Mouse (Mus musculus) lung, adult 18-20 months (tissue): Measurements from ENCODE around the gene Shisa5.
A peak's percentile ranks its signal among the peaks of the same experiment; 100 is the strongest.

ENCODE experiments used
- DNase-seq, 2 experiments: peaks; one replicate each; pipeline ENCODE4 v3.0.0; 2022; ENCODE audit warnings: mixed read lengths in 2 of 2

Gene Shisa5

GRCm38 (mm10) chr9:109094553-109095136 is 56.3 kb downstream of the Shisa5 start:
- peak; percentile 80 to 90 for DNase-seq

GRCm38 (mm10) chr9:109095137-109095982 is 57.0 kb downstream of the Shisa5 start, which contains the start of gene Plxnb1:
Plxnb1 (plus strand) TSS chr9:109095389.
- peak; percentile 71 to 74 for DNase-seq

- no peak for DNase-seq
Observed at GRCm38 (mm10) chr9:109096251-109096661, 57.9 kb downstream of the Shisa5 start.

DNA sequence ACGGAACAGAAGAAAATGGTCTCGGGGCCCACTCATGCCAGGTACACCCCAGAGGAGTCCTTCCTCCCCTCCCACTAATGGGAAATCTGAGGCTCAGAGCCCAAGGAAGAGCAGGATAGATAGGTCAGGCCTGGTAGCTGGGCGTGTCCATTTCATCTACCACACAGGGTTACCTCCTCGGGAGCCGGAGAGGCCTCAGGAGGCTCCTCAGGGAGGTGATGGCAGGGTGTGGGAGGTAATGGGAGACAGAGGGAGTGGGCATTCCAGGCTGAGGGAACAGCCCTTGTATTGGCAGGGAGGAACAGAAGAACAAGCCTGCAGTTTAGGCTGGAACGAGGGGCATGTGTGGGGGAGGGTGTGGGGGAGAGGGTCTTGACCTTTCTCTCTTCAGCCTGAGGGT is 58.5 kb downstream of the Shisa5 start:
- DNase-seq, result peak; percentile 50 to 58

- DNase-seq, result peak; percentile 60 to 78
Observed at GRCm38 (mm10) chr9:109097291-109097690, 58.9 kb downstream of the Shisa5 start.

- DNase-seq, result peak in 1 of 2 experiments; percentile 39
Observed at GRCm38 (mm10) chr9:109097831-109098230, 59.5 kb downstream of the Shisa5 start.

DNA sequence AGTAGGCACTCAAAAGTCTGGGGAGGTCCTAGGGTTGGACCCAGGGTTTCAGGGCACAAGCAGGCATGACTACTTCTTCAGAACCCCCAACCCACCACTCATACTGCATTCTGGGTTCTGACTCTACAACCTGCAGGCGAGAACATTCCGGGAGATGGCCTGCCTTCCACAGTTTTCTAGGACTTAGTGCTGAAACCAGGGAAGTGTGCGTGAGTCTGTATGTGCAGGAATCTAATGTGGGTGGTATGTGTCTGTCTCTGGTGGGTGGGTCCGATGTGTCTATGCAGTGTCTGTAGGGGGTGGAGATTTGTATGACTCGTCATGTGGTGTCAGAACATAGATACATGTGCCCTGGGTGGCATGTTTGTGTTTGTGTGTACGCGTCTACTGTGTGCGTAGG is 60.0 kb downstream of the Shisa5 start:
- no peak for DNase-seq

DNA sequence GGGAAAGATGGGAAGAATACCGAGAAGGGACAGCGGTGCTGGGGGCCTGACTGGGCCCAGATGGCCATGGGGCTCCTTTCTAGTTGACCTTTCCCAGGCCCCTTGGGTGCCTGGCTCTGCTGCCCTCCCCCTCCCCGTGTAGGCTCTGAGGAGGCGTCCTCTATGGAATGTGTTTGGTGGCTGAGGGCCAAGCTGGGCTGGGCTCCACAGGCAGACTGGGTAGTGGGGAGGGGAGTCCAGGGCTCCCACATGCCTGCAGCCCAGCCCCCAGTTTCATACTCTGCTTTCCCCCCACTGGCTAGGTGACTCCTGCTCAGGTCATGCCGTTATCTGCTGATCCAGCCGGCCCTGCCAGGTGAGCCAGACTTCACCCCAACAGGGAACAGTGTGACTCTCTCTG is 60.6 kb downstream of the Shisa5 start:
- DNase-seq, result peak; percentile 81 to 87

- DNase-seq, result no peak
Observed at GRCm38 (mm10) chr9:109100307-109100928, 62.1 kb downstream of the Shisa5 start.

GRCm38 (mm10) chr9:109101933-109102445 is 63.6 kb downstream of the Shisa5 start:
- DNase-seq, result no peak

DNA sequence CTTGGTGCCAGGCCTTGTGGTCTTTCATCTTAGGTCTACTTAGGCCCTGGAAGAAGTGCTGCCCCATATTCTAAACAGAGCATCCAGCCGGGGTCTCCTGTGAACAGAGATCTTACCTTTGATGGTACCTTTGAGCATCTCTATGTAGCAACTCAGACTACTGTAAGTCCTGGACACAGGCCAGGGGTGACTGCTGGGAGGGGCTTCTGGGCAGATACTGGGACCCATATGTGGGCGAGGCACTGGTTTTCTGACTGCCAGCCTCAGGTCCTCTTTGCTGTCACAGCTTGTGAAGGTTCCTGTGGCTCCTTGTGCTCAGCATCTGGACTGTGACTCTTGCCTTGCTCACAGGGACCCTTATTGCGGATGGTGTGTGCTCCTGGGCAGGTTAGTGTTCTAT is 64.2 kb downstream of the Shisa5 start:
- no peak for DNase-seq

GRCm38 (mm10) chr9:109103250-109103649 is 64.9 kb downstream of the Shisa5 start:
- peak in 1 of 2 experiments; percentile 60 for DNase-seq

DNA sequence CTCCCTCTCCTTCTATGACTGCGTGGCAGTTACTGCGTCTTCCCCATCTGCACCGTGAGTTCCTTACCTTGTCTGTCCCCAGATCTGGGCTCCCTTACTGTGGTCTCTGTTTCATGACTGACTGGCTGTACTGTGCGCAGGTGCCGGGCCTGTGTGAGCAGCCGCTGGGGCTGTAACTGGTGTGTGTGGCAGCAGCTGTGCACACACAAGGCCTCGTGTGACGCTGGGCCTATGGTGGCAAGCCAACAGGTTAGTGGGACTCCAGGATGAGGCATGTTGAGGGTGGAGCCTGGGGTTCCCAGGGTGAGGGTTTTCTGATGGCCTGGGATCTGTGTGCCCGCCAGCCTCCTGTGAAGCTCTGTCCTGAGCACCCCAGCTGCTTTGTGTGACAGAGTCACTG is 65.7 kb downstream of the Shisa5 start:
- no peak for DNase-seq

GRCm38 (mm10) chr9:109105011-109105410 is 66.6 kb downstream of the Shisa5 start:
- DNase-seq, result peak; percentile 52 to 61

GRCm38 (mm10) chr9:109105648-109106047 is 67.3 kb downstream of the Shisa5 start:
- no peak for DNase-seq

DNA sequence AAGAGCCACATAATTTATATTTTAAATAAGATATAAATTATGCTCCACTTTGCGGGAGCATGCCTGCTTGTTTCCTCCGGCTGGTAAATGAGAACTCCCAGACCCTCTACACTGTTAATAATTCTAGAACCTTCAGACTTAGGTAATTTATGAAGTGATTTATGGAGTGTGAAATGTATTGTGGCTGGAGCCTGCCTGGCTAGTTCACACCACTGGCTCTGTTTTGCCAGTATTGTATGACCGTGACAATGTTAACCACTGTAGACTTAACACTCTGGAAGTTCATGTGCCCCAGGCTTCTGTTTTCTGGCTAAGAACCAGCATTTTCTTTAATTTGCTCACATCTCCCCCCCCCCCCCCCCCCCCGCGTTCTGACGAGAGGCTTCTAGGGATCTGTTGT is 69.0 kb downstream of the Shisa5 start:
- no peak for DNase-seq
